ENCODE assay signal across 12 mouse cellular contexts in genomic region chr1:193214053-193214452, GRCm38 (mm10). TPM values are rescaled to one million over a fixed set of nuclear protein-coding genes. Genes with fewer than 3 reads are reported as not detected.
"Had no signal": no experiment of that assay in that cellular context is flagged by ENCODE, and none has a peak within 500 bp of the region (broad histone marks: within the 10 kb centered on the region; RNA-seq: fewer than 3 reads in every experiment).

No protein-coding gene starts in this region.

- DNase-seq: kidney, adult 2 months; kidney, postnatal 14 days; layer of hippocampus, postnatal 36 days; right cerebral cortex, postnatal 25 days had no signal

- H3K9me3 ChIP-seq: kidney, embryonic 15.5 days; limb, embryonic 12.5 days; liver, embryonic 12.5 days; midbrain, embryonic 12.5 days had no signal

- H3K27ac ChIP-seq: hindbrain, postnatal 0 days; kidney, embryonic 15.5 days; limb, embryonic 12.5 days; liver, embryonic 12.5 days; midbrain, embryonic 12.5 days had no signal

- H3K9ac ChIP-seq: kidney, embryonic 15.5 days; limb, embryonic 12.5 days; liver, embryonic 12.5 days; midbrain, embryonic 12.5 days had no signal

- H3K4me3 ChIP-seq: kidney, embryonic 15.5 days; limb, embryonic 12.5 days; liver, embryonic 12.5 days; midbrain, embryonic 12.5 days had no signal

- H3K27me3 ChIP-seq: kidney, embryonic 15.5 days; limb, embryonic 12.5 days; liver, embryonic 12.5 days; midbrain, embryonic 12.5 days had no signal

- H3K4me2 ChIP-seq: kidney, embryonic 15.5 days; limb, embryonic 12.5 days; liver, embryonic 12.5 days; midbrain, embryonic 12.5 days had no signal

- ATAC-seq: hindbrain, postnatal 0 days; liver, embryonic 12.5 days; midbrain, embryonic 16.5 days had no signal

- H3K36me3 ChIP-seq: kidney, embryonic 15.5 days; limb, embryonic 12.5 days; liver, embryonic 12.5 days; midbrain, embryonic 12.5 days had no signal

- H3K4me1 ChIP-seq: kidney, embryonic 15.5 days; limb, embryonic 12.5 days; liver, embryonic 12.5 days; midbrain, embryonic 12.5 days had no signal

RNA-seq across cellular contexts. Expression of gene Lamb3, which starts 6.6 kb away (rescaled TPM):
- total RNA-seq: megakaryocyte-erythroid progenitor cell, adult 5-6 weeks had no signal

RNA-seq across cellular contexts. Expression of gene Hsd11b1, which starts 49.8 kb away (rescaled TPM):
- total RNA-seq: megakaryocyte-erythroid progenitor cell, adult 5-6 weeks had no signal
- polyA plus RNA-seq: midbrain, embryonic 12.5 days; neural tube, embryonic 14.5 days had no signal

RNA-seq across cellular contexts. Expression of gene G0s2, which starts 59.0 kb away (rescaled TPM):
- total RNA-seq: megakaryocyte-erythroid progenitor cell, adult 5-6 weeks had no signal
